Mouse (Mus musculus) liver, embryonic 16.5 days (tissue): ENCODE data around the gene Nras. TPM values are rescaled to one million over a fixed set of nuclear protein-coding genes. Genes with fewer than 3 reads are reported as not detected.

Experiments used
- ATAC-seq: fragments of 200-750 bp; cut with Nextera tagmentation; 2 replicates; pipeline ENCODE4 v1.8.0; 2017; ENCODE audit warnings: low read depth, mild to moderate bottlenecking, moderate number of reproducible peaks, moderate library complexity
- H3K27ac ChIP-seq: fragments of 300-500 bp; sonication (generic); 2 replicates; pipeline ENCODE4 v1.5.1; 2014; ENCODE audit warnings: mild to moderate bottlenecking, low read length
- H3K27me3 ChIP-seq: fragments of 300-500 bp; sonication (generic); 2 replicates; pipeline ENCODE4 v1.6.1; 2014; ENCODE audit warnings: low read depth, low read length, mixed read lengths; ENCODE audit not compliant: control insufficient read depth, insufficient read depth
- H3K36me3 ChIP-seq: fragments of 300-500 bp; sonication (generic); 2 replicates; pipeline ENCODE4 v1.6.1; 2014; ENCODE audit warnings: mild to moderate bottlenecking; ENCODE audit not compliant: control insufficient read depth, insufficient read depth
- H3K4me1 ChIP-seq: fragments of 300-500 bp; sonication (generic); 2 replicates; pipeline ENCODE4 v1.6.1; 2014; ENCODE audit warnings: low read depth, low read length, mixed read lengths; ENCODE audit not compliant: control insufficient read depth
- H3K4me2 ChIP-seq: fragments of 300-500 bp; sonication (generic); 2 replicates; pipeline ENCODE4 v1.6.1; 2014; ENCODE audit warnings: low read depth, low read length, mixed read lengths
- H3K4me3 ChIP-seq: fragments of 300-500 bp; sonication (generic); 2 replicates; pipeline ENCODE4 v1.5.1; 2014; ENCODE audit warnings: low read depth, mild to moderate bottlenecking, low read length
- H3K9ac ChIP-seq: fragments of 300-500 bp; sonication (generic); 2 replicates; pipeline ENCODE4 v1.6.1; 2014; ENCODE audit warnings: low read depth, low read length
- H3K9me3 ChIP-seq: fragments of 300-500 bp; sonication (generic); replicated peaks from 2 replicates; pipeline ENCODE4 v1.6.1; 2016; ENCODE audit warnings: low read length; ENCODE audit not compliant: control insufficient read depth
- WGBS: fragments of 180-500 bp; shearing (Covaris S2); extraction: QIAGEN DNeasy Blood & Tissue Kit; methylation state at CpG from one replicate; pipeline ENCODE4 v1.1.7; 2014; ENCODE audit not compliant: insufficient replicate concordance; 5-methylcytosine and 5-hydroxymethylcytosine counted together
- polyA plus RNA-seq: library from polyadenylated mRNA; unstranded; fragments of >200 nt; fragmentation: Nextera tagmentation; extraction: Ambion mirVana; gene quantifications from 2 replicates; pipeline ENCODE4 v1.2.1, GENCODE M21; 2015

Gene Nras
- polyA plus RNA-seq, 1 experiment from 2014 or later, result 34.4 TPM

DNA sequence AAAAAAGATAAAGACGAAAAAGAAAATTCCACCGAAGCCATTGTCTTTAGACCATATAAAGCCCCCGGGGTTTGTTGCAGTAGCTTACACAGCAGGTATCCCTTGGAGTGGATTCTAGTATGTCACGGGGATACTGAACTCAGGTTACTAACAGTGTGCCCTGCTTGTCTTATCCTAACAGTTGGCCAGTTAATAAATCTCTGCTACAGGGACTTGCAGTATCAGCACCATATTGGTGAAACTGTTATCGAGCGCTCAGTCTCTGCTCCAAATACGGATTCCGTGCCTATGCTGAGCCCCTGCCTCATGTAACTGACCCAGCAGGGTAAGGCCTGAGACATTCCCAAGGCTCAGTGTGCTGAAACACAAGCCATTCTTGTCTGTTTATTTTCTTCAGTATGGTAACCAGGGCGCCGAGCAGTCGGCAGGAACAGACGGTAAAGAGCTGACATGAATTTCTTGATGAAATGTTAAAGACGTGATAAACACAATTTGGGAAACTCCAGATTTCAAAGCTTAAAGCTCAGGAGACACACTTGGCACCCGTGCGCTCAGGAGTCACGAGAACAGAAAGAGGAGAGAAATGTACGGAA, 23.9 kb downstream of the Nras start:
- no peaks in the 10 kb centered on the region for H3K9me3 ChIP-seq
- H3K4me2 ChIP-seq, result no peak overlapping the region
- WGBS, result 76% methylated on average over 17 of the region's 17 CpGs
- H3K4me3 ChIP-seq, result no peak overlapping the region
- no peak overlapping the region for H3K9ac ChIP-seq
- no peaks in the 10 kb centered on the region for H3K36me3 ChIP-seq
- H3K4me1 ChIP-seq, result no peaks in the 10 kb centered on the region
- no peak overlapping the region for H3K27ac ChIP-seq
- H3K27me3 ChIP-seq, result no peaks in the 10 kb centered on the region
- no peak for ATAC-seq

DNA sequence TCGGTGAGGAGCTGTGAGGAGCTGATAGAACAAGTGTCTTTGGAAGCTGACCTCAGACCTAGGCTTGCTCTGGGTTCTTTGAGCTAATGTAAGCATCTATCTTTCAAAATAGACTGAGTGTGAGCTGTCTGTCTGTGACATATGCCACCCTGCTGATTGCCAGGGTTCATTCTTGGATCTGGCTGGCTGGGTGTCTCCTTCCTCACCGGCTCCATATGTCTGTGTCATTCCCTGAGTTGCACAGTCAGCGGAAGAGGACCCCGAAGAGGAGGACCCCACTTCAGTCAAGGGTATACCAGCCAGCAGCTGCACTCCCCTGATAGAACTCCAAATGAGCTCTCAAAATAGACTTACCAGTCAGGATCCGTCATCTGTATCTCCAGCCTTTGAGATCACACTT, 24.7 kb downstream of the Nras start:
- Histone ChIP-seq H3K4me1 (no peaks in the 10 kb centered on the region), H3K9me3 (no peaks in the 10 kb centered on the region), H3K4me3 (no peak overlapping the region), H3K4me2 (no peak overlapping the region), H3K9ac (no peak overlapping the region), H3K36me3 (no peaks in the 10 kb centered on the region), H3K27me3 (no peaks in the 10 kb centered on the region), H3K27ac (no peak overlapping the region)
- no peak for ATAC-seq
- 69% methylated on average over 5 of the region's 5 CpGs for WGBS

DNA sequence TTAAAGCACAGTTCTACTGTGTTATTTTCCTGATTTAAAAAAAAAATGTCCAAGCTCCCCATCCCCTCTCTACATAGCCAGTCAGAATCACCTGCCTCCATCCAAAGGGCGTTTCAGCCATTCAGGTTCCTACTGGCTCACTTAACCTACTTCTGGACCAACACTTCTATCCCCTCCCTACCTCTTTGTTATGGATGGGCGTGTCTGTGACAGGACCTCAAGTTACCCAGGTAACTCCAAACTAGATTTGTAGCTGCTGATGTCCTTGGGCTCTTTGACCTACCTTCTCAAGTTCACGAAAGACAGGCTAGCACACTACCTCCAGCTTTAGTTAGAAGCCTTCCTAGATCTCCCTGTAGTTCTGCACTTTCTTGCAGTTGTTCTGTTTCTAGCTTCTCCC, 27.9 kb downstream of the Nras start:
- ATAC-seq, result no peak

DNA sequence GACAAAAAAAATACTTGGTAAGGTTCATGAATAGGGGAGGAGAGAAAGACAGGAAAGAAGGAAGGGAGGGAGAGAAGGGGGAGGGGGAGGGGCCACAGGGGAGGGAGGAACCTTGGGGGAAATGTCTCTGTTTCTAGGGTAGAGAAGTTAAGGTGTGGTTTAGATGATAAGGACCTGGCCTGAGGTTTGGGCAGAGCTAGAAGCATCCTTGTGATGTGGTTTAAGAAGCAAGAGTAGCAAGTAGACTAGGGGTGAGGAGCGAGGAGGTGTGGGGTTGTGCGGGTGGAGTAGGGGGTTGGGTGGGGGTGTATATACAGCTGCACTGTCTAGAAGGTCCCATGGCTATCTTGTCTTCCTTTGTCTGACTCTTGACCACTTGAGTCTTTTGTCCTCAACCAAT, 33.7 kb downstream of the Nras start:
- Histone ChIP-seq H3K4me1 (no peaks in the 10 kb centered on the region), H3K36me3 (no peaks in the 10 kb centered on the region)
- 51% methylated on average over 2 of the region's 2 CpGs for WGBS

More for the DNA sequence above, 27.9 kb downstream of the Nras start:
- no peak overlapping the region for H3K4me2 ChIP-seq
- H3K4me1 ChIP-seq, result no peaks in the 10 kb centered on the region
- no peak overlapping the region for H3K9ac ChIP-seq
- no peak overlapping the region for H3K27ac ChIP-seq
- H3K4me3 ChIP-seq, result no peak overlapping the region
- no peaks in the 10 kb centered on the region for H3K36me3 ChIP-seq
- H3K9me3 ChIP-seq, result no peaks in the 10 kb centered on the region
- 63% methylated on average over 3 of the region's 3 CpGs for WGBS
- H3K27me3 ChIP-seq, result no peaks in the 10 kb centered on the region; the same call in 1 of the 2 replicates

DNA sequence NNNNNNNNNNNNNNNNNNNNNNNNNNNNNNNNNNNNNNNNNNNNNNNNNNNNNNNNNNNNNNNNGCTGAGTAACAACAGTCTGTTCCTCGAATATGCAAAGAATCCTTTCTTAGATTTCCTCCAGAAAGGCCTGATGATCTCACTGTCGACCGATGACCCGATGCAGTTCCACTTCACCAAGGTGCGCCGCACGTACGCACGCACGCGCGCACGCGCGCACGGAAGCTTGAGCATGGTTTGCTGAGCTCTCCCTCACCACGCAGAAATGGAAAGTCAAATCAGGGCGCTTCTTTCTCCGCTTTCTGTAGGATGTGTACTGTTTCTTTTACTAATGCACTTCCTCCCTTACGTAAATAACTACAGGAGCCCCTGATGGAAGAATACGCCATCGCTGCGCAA, 40.6 kb downstream of the Nras start:
- 75% methylated on average over 23 of the region's 23 CpGs for WGBS
- Histone ChIP-seq H3K4me1 (peaks cover 17% of the 10 kb centered on the region), H3K4me3 (no peak overlapping the region), H3K9ac (no peak overlapping the region), H3K36me3 (no peaks in the 10 kb centered on the region), H3K9me3 (no peaks in the 10 kb centered on the region), H3K27ac (no peak overlapping the region), H3K4me2 (no peak overlapping the region), H3K27me3 (no peaks in the 10 kb centered on the region; the same call in 1 of the 2 replicates)
- ATAC-seq, result no peak

More for the DNA sequence above, 33.7 kb downstream of the Nras start:
- no peaks in the 10 kb centered on the region; the same call in 1 of the 2 replicates for H3K27me3 ChIP-seq
- H3K4me3 ChIP-seq, result no peak overlapping the region
- no peaks in the 10 kb centered on the region for H3K9me3 ChIP-seq
- no peak overlapping the region for H3K27ac ChIP-seq
- H3K4me2 ChIP-seq, result no peak overlapping the region
- no peak for ATAC-seq
- no peak overlapping the region for H3K9ac ChIP-seq

DNA sequence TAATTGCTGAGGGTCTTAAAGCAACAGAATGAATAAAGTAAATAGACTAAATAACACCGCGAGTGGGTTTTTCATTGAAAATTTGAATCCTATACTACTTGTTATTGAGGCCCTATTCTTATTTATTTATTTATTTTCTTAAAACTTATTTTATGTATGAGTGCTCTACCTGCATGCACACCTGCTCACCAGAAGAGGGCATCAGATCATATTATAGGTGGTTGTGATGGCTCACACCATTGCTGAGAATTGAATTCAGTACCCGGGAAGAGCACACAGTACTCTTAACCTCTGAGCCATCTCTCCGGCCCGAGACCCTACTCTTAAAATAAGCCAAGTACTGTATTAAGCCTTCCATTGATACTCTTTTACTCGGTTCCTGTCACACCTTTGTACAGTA, 41.6 kb downstream of the Nras start:
- peaks cover 19% of the 10 kb centered on the region for H3K4me1 ChIP-seq
- 59% methylated on average over 6 of the region's 6 CpGs for WGBS
- H3K36me3 ChIP-seq, result no peaks in the 10 kb centered on the region
- no peak overlapping the region for H3K27ac ChIP-seq
- no peaks in the 10 kb centered on the region for H3K9me3 ChIP-seq
- ATAC-seq, result no peak
- no peak overlapping the region for H3K9ac ChIP-seq
- H3K4me3 ChIP-seq, result no peak overlapping the region
- H3K4me2 ChIP-seq, result no peak overlapping the region
- H3K27me3 ChIP-seq, result no peaks in the 10 kb centered on the region; the same call in 1 of the 2 replicates

DNA sequence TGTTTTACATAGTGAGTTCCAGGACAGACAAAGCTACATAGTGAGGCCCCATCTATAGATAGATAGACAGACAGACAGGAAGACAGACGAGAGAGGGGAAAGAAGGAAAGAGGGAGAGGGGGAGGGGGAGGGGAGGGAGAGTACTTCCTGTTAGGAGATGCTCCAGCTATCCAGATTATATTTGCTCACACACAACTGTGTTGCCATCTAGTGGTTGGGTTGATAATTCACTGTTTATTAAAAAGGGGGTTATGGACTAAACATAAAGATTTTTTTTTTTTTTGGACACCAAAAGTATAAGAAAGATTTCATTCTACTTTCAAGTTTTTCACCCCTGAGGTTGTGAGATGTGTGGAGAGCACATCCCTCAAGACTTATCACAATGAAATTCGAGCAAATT, 42.6 kb downstream of the Nras start:
- ATAC-seq, result no peak
- H3K9ac ChIP-seq, result no peak overlapping the region
- H3K9me3 ChIP-seq, result no peaks in the 10 kb centered on the region
- H3K4me3 ChIP-seq, result no peak overlapping the region
- peaks cover 19% of the 10 kb centered on the region for H3K4me1 ChIP-seq
- H3K27me3 ChIP-seq, result no peaks in the 10 kb centered on the region; the same call in 1 of the 2 replicates
- no peaks in the 10 kb centered on the region for H3K36me3 ChIP-seq
- H3K27ac ChIP-seq, result no peak overlapping the region
- H3K4me2 ChIP-seq, result no peak overlapping the region
- 38% methylated on average over 2 of the region's 2 CpGs for WGBS

DNA sequence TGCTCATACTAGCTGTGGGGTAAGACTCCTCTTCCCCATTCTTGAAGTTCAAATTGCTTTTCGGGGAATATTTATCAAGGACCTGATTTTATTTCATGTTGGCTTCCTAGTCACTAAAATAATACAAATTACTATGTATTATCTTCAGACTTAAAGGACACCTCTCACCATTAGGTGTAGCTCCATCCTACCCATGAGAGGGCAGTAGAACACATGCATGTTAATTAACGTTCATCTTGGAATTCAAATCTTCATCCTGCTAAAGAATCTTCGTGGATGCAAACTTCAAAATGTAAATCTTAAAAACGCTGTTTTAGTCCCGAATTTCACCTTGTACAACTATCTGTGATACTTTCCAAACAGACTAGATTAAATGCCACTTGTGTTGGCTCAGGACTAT, 43.1 kb downstream of the Nras start:
- whole genome bisulfite sequencing, result 45% methylated on average over 5 of the region's 5 CpGs
- Histone ChIP-seq H3K27ac (no peak overlapping the region), H3K4me3 (no peak overlapping the region), H3K4me1 (peaks cover 19% of the 10 kb centered on the region), H3K9ac (no peak overlapping the region), H3K27me3 (no peaks in the 10 kb centered on the region; the same call in 1 of the 2 replicates), H3K36me3 (no peaks in the 10 kb centered on the region), H3K4me2 (no peak overlapping the region), H3K9me3 (no peaks in the 10 kb centered on the region)
- ATAC-seq, result no peak

DNA sequence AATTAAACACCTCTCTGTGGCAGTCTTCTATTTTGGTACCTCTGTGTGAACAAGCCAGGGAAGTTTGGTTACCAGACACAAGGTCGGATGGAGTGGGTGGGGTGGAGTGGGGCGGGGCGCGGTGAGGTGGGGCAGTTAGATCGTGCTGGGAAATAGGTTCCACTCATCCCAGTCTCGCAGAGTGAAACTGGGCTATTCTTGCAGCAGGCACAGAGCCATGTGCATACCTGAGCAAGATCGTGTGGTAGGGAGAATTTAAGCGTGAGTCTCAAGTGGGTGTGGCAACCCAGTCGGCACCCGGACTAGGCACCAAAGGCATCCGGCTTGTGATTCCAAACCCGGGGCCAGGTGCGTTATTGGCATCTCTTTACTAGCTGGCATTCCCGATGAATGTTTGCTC, 43.8 kb downstream of the Nras start:
- Histone ChIP-seq H3K9ac (peak overlapping the region; percentile 94), H3K4me2 (peak overlapping the region; percentile 100), H3K27ac (peak overlapping the region; percentile 91), H3K27me3 (no peaks in the 10 kb centered on the region; the same call in 1 of the 2 replicates), H3K9me3 (no peaks in the 10 kb centered on the region), H3K4me3 (peak overlapping the region; percentile 95), H3K36me3 (no peaks in the 10 kb centered on the region), H3K4me1 (peaks cover 23% of the 10 kb centered on the region)
- WGBS, result under 1% methylated on average over 14 of the region's 14 CpGs
- peak; percentile 56 for ATAC-seq
